Mouse (Mus musculus): ENCODE data around the gene Olfr938.

The Olfr938 gene

GRCm38 (mm10) chr9:39078787-39079186 is at the start of gene Olfr938:
Olfr938 (minus strand) TSS chr9:39078887.
- no peak for DNase-seq

GRCm38 (mm10) chr9:39127831-39128230 is 49.1 kb upstream of the Olfr938 start, which contains the start of gene Olfr27:
Olfr27 (plus strand) TSS chr9:39128131.
- no peak for DNase-seq

- DNase-seq, result no peak
These were observed 48.6 kb upstream of the Olfr938 start for GRCm38 (mm10) chr9:39127326-39127725.

- DNase-seq, result no peak
These were observed 13.8 kb downstream of the Olfr938 start, which contains the start of gene Olfr937 for GRCm38 (mm10) chr9:39064851-39065250. Olfr937 (minus strand) TSS chr9:39064951.

Data from thymus, postnatal 25 days (tissue).